Mouse (Mus musculus) intestine, embryonic 16.5 days (tissue): ENCODE measurements at regions not wholly inside any gene's neighbourhood (a gene's known extent, or its start where the extent isn't known, plus 50 kb on each side); places are given as distances from the start of the nearest gene placed in this dataset.

Source experiments
- ATAC-seq: fragments of 200-750 bp; cut with Nextera tagmentation; 2 replicates; pipeline ENCODE4 v1.8.0; 2017; ENCODE audit warnings: moderate TSS enrichment, moderate library complexity
- H3K27ac ChIP-seq: fragments of 300-500 bp; sonication (generic); 2 replicates; pipeline ENCODE4 v1.5.1; 2014; ENCODE audit warnings: mild to moderate bottlenecking, low read length
- H3K27me3 ChIP-seq: fragments of 300-500 bp; sonication (generic); replicated peaks from 2 replicates; pipeline ENCODE4 v1.6.1; 2014; ENCODE audit warnings: low read length, control low read depth, mixed read lengths; ENCODE audit not compliant: control insufficient read depth, insufficient read depth
- H3K36me3 ChIP-seq: fragments of 300-500 bp; sonication (generic); 2 replicates; pipeline ENCODE4 v1.6.1; 2014; ENCODE audit warnings: low read length, control low read depth; ENCODE audit not compliant: control insufficient read depth, insufficient read depth
- H3K4me1 ChIP-seq: fragments of 300-500 bp; sonication (generic); 2 replicates; pipeline ENCODE4 v1.6.1; 2014; ENCODE audit warnings: low read length, control low read depth, mixed read lengths; ENCODE audit not compliant: control insufficient read depth, insufficient read depth
- H3K4me2 ChIP-seq: fragments of 300-500 bp; sonication (generic); 2 replicates; pipeline ENCODE4 v1.6.1; 2014; ENCODE audit warnings: low read depth, low read length, control low read depth
- H3K4me3 ChIP-seq: fragments of 300-500 bp; sonication (generic); 2 replicates; pipeline ENCODE4 v1.5.1; 2014; ENCODE audit warnings: mild to moderate bottlenecking, low read length
- H3K9ac ChIP-seq: fragments of 300-500 bp; sonication (generic); 2 replicates; pipeline ENCODE4 v1.6.1; 2014; ENCODE audit warnings: low read depth, low read length
- H3K9me3 ChIP-seq: fragments of 300-500 bp; sonication (generic); 2 replicates; pipeline ENCODE4 v1.6.1; 2016; ENCODE audit warnings: low read length, control low read depth; ENCODE audit not compliant: control insufficient read depth
- WGBS: fragments of 180-500 bp; shearing (Covaris S2); extraction: QIAGEN DNeasy Blood & Tissue Kit; methylation state at CpG from one replicate; pipeline ENCODE4 v1.1.7; 2014; 5-methylcytosine and 5-hydroxymethylcytosine counted together

GRCm38 (mm10) chr8:82702044-82702443 lies 71.9 kb downstream of the Zfp330 start:
- Histone ChIP-seq H3K4me3 (no peak overlapping the region), H3K27ac (no peak overlapping the region), H3K4me1 (no peaks in the 10 kb centered on the region), H3K4me2 (no peak overlapping the region), H3K9ac (no peak overlapping the region), H3K36me3 (no peaks in the 10 kb centered on the region), H3K9me3 (no peaks in the 10 kb centered on the region), H3K27me3 (no peaks in the 10 kb centered on the region)
- 64% methylated on average over 1 of the region's 1 CpGs for WGBS
- no peak for ATAC-seq

GRCm38 (mm10) chr8:82700471-82700870 lies 73.5 kb downstream of the Zfp330 start:
- 63% methylated on average over 1 of the region's 1 CpGs for whole genome bisulfite sequencing
- ATAC-seq, result 0 out of 2 replicates have a peak, but pooled peaks have one; percentile 28
- Histone ChIP-seq H3K4me3 (no peak overlapping the region), H3K27me3 (no peaks in the 10 kb centered on the region), H3K9ac (no peak overlapping the region), H3K4me2 (no peak overlapping the region), H3K9me3 (no peaks in the 10 kb centered on the region), H3K27ac (no peak overlapping the region), H3K4me1 (no peaks in the 10 kb centered on the region), H3K36me3 (no peaks in the 10 kb centered on the region)

- H3K4me3 ChIP-seq, result no peak overlapping the region
- H3K4me2 ChIP-seq, result no peak overlapping the region
- H3K27ac ChIP-seq, result no peak overlapping the region
- no peak overlapping the region for H3K9ac ChIP-seq
- 79% methylated on average over 2 of the region's 2 CpGs for WGBS
- no peak for ATAC-seq
- H3K36me3 ChIP-seq, result no peaks in the 10 kb centered on the region
- H3K9me3 ChIP-seq, result no peaks in the 10 kb centered on the region
- H3K4me1 ChIP-seq, result no peaks in the 10 kb centered on the region
- no peaks in the 10 kb centered on the region for H3K27me3 ChIP-seq
These were observed 74.7 kb downstream of the Zfp330 start for GRCm38 (mm10) chr8:82699221-82699620.

- ATAC-seq, result no peak
- H3K4me3 ChIP-seq, result no peak overlapping the region
- no peaks in the 10 kb centered on the region for H3K36me3 ChIP-seq
- H3K27me3 ChIP-seq, result no peaks in the 10 kb centered on the region
- 52% methylated on average over 2 of the region's 2 CpGs for WGBS
- no peaks in the 10 kb centered on the region for H3K4me1 ChIP-seq
- H3K4me2 ChIP-seq, result no peak overlapping the region
- H3K9ac ChIP-seq, result no peak overlapping the region
- H3K9me3 ChIP-seq, result no peaks in the 10 kb centered on the region
- H3K27ac ChIP-seq, result no peak overlapping the region
These were observed 75.9 kb downstream of the Zfp330 start for GRCm38 (mm10) chr8:82698071-82698470.

- no peak overlapping the region for H3K4me2 ChIP-seq
- no peak overlapping the region for H3K9ac ChIP-seq
- no peaks in the 10 kb centered on the region for H3K27me3 ChIP-seq
- no peak for ATAC-seq
- H3K9me3 ChIP-seq, result no peaks in the 10 kb centered on the region
- H3K36me3 ChIP-seq, result no peaks in the 10 kb centered on the region
- H3K4me3 ChIP-seq, result no peak overlapping the region
- H3K27ac ChIP-seq, result no peak overlapping the region
- 82% methylated on average over 3 of the region's 3 CpGs for WGBS
- no peaks in the 10 kb centered on the region for H3K4me1 ChIP-seq
These were observed 80.9 kb downstream of the Zfp330 start for GRCm38 (mm10) chr8:82693086-82693485.

- H3K9ac ChIP-seq, result no peak overlapping the region
- H3K4me2 ChIP-seq, result no peak overlapping the region
- 60% methylated on average over 3 of the region's 3 CpGs for WGBS
- H3K27ac ChIP-seq, result no peak overlapping the region
- H3K9me3 ChIP-seq, result no peaks in the 10 kb centered on the region
- no peak for ATAC-seq
- H3K27me3 ChIP-seq, result no peaks in the 10 kb centered on the region
- no peaks in the 10 kb centered on the region for H3K4me1 ChIP-seq
- no peak overlapping the region for H3K4me3 ChIP-seq
- H3K36me3 ChIP-seq, result no peaks in the 10 kb centered on the region
These were observed 84.6 kb downstream of the Zfp330 start for GRCm38 (mm10) chr8:82689322-82689721.

- no peak overlapping the region for H3K9ac ChIP-seq
- no peak overlapping the region for H3K4me3 ChIP-seq
- no peaks in the 10 kb centered on the region for H3K36me3 ChIP-seq
- no peaks in the 10 kb centered on the region for H3K27me3 ChIP-seq
- no peak for ATAC-seq
- no peaks in the 10 kb centered on the region for H3K9me3 ChIP-seq
- H3K27ac ChIP-seq, result no peak overlapping the region
- 61% methylated on average over 3 of the region's 3 CpGs for WGBS
- H3K4me1 ChIP-seq, result no peaks in the 10 kb centered on the region
- H3K4me2 ChIP-seq, result no peak overlapping the region
These were observed 88.0 kb downstream of the Zfp330 start for GRCm38 (mm10) chr8:82685966-82686365.

- Histone ChIP-seq H3K36me3 (no peaks in the 10 kb centered on the region), H3K9me3 (no peaks in the 10 kb centered on the region), H3K4me2 (no peak overlapping the region), H3K4me1 (no peaks in the 10 kb centered on the region), H3K4me3 (no peak overlapping the region), H3K27me3 (no peaks in the 10 kb centered on the region), H3K27ac (no peak overlapping the region), H3K9ac (no peak overlapping the region)
- WGBS, result 51% methylated on average over 1 of the region's 1 CpGs
- no peak for ATAC-seq
These were observed 95.2 kb downstream of the Zfp330 start for GRCm38 (mm10) chr8:82678793-82679192.

GRCm38 (mm10) chr8:82677781-82678180 lies 96.2 kb downstream of the Zfp330 start:
- Histone ChIP-seq H3K9ac (no peak overlapping the region), H3K4me3 (no peak overlapping the region), H3K27ac (no peak overlapping the region), H3K9me3 (no peaks in the 10 kb centered on the region), H3K4me1 (no peaks in the 10 kb centered on the region), H3K4me2 (no peak overlapping the region), H3K27me3 (no peaks in the 10 kb centered on the region), H3K36me3 (no peaks in the 10 kb centered on the region)
- ATAC-seq, result no peak
- WGBS, result 68% methylated on average over 3 of the region's 3 CpGs

- Histone ChIP-seq H3K27ac (no peak overlapping the region), H3K4me1 (no peaks in the 10 kb centered on the region), H3K36me3 (no peaks in the 10 kb centered on the region), H3K4me2 (no peak overlapping the region), H3K4me3 (no peak overlapping the region), H3K9me3 (no peaks in the 10 kb centered on the region), H3K9ac (no peak overlapping the region), H3K27me3 (no peaks in the 10 kb centered on the region)
- ATAC-seq, result no peak
- WGBS, result 88% methylated on average over 4 of the region's 4 CpGs
These were observed 104.7 kb downstream of the Zfp330 start for GRCm38 (mm10) chr8:82669241-82669640.
